Mouse (Mus musculus): ENCODE measurements around the gene Fbxo46.
"Not testable (repeated sequence)": the region's sequence is repeated elsewhere in the genome, so short reads cannot be mapped to it uniquely, and the experiment has no call there.

Gene Fbxo46

GRCm38 (mm10) chr7:19119631-19120429 lies at the start of gene Fbxo46:
Fbxo46 (plus strand) TSS chr7:19119859.
- DNase-seq = peak; percentile 98

- DNase-seq = not testable (repeated sequence)
Measured at GRCm38 (mm10) chr7:19071024-19071423, 48.6 kb upstream of the Fbxo46 start.

GRCm38 (mm10) chr7:19073504-19073903 lies 46.2 kb upstream of the Fbxo46 start:
- DNase-seq = peak; percentile 60

GRCm38 (mm10) chr7:19074494-19074893 lies 45.2 kb upstream of the Fbxo46 start:
- DNase-seq = no peak

- DNase-seq = no peak
Measured at GRCm38 (mm10) chr7:19075231-19075630, 44.4 kb upstream of the Fbxo46 start.

- peak; percentile 96 for DNase-seq
Measured at GRCm38 (mm10) chr7:19075723-19076585, 43.7 kb upstream of the Fbxo46 start, which contains the start of gene Dmwd. Dmwd (plus strand) TSS chr7:19076227.

- DNase-seq = no peak
Measured at GRCm38 (mm10) chr7:19076586-19076991, 43.1 kb upstream of the Fbxo46 start.

- DNase-seq = peak; percentile 67
Measured at GRCm38 (mm10) chr7:19077761-19078160, 41.9 kb upstream of the Fbxo46 start.

- no peak for DNase-seq
Measured at GRCm38 (mm10) chr7:19078732-19079131, 40.9 kb upstream of the Fbxo46 start.

GRCm38 (mm10) chr7:19080451-19080950 lies 39.2 kb upstream of the Fbxo46 start:
- DNase-seq = no peak

- DNase-seq = no peak
Measured at GRCm38 (mm10) chr7:19082171-19082570, 37.5 kb upstream of the Fbxo46 start.

- peak; percentile 56 for DNase-seq
Measured at GRCm38 (mm10) chr7:19083096-19083495, 36.6 kb upstream of the Fbxo46 start.

GRCm38 (mm10) chr7:19083701-19084100 lies 36.0 kb upstream of the Fbxo46 start, which contains the start of gene Dmpk:
Dmpk (plus strand) TSS chr7:19083849.
- DNase-seq = no peak

GRCm38 (mm10) chr7:19084277-19084771 lies 35.3 kb upstream of the Fbxo46 start:
- peak; percentile 47 for DNase-seq

- no peak for DNase-seq
Measured at GRCm38 (mm10) chr7:19084921-19085473, 34.7 kb upstream of the Fbxo46 start.

- no peak for DNase-seq
Measured at GRCm38 (mm10) chr7:19085495-19085894, 34.2 kb upstream of the Fbxo46 start.

- peak; percentile 64 for DNase-seq
Measured at GRCm38 (mm10) chr7:19086042-19086441, 33.6 kb upstream of the Fbxo46 start.

- DNase-seq = no peak
Measured at GRCm38 (mm10) chr7:19086760-19087159, 32.9 kb upstream of the Fbxo46 start.

- peak; percentile 80 for DNase-seq
Measured at GRCm38 (mm10) chr7:19088813-19089212, 30.8 kb upstream of the Fbxo46 start.

GRCm38 (mm10) chr7:19091913-19092312 lies 27.7 kb upstream of the Fbxo46 start:
- DNase-seq = no peak

- peak; percentile 56 for DNase-seq
Measured at GRCm38 (mm10) chr7:19092381-19093173, 27.1 kb upstream of the Fbxo46 start.

- peak; percentile 92 for DNase-seq
Measured at GRCm38 (mm10) chr7:19093174-19093521, 26.5 kb upstream of the Fbxo46 start.
